Mouse (Mus musculus) hematopoietic stem cell, adult 5-6 weeks (primary cell): ENCODE measurements around the gene Atat1. TPM values are rescaled to one million over a fixed set of nuclear protein-coding genes. Genes with fewer than 3 reads are reported as not detected.
A peak's percentile ranks its signal among the peaks of the same experiment; 100 is the strongest.
"Not testable (repeated sequence)": the region's sequence is repeated elsewhere in the genome, so short reads cannot be mapped to it uniquely, and the experiment has no call there.

Experiments
- ATAC-seq, 2 experiments: fragments of 125-278 bp in 1 of 2; replicated peaks in 1 of 2; 2 replicates each; pipeline ENCODE4 v1.8.0; 2016 to 2017; ENCODE audit warnings: inconsistent platforms in 2 of 2, mild to moderate bottlenecking in 2 of 2, moderate number of reproducible peaks in 2 of 2, low read depth in 1 of 2, moderate TSS enrichment in 1 of 2; ENCODE audit not compliant: low FRiP score in 2 of 2, poor library complexity in 2 of 2, severe bottlenecking in 2 of 2, insufficient read depth in 1 of 2, low TSS enrichment in 1 of 2
- total RNA-seq: library from RNA; stranded (forward); fragments of 172-1452, 232-1000 nt; gene quantifications from 2 replicates; pipeline ENCODE4 v1.2.3, GENCODE M21; 2017

Gene Atat1
- total RNA-seq: 13.0 and 18.1 TPM in 2 replicates

DNA sequence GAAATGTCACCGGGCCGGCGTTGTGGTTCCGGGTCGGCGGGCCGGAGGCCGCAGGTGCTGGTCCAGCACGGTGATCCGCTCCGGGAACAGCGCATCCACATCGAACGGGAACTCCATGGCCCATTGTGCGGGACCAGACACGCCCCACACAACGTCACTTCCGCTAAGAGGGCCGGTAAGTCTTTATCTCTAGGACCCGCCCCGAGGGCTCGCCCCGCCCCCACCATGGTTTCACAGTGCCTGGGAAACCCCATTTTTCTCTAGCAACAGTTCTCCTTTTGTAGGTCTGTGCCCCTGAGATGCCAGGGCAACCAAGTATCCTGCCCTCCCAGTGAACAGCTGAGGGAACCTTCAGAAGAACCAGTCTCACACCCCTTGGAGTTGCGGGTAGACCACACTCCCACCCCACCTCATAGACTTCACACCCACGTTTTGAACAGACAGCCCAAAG, at the start of gene Atat1:
TSS of gene Atat1 (minus strand) at position 157 of the 451 bp plus-strand sequence.
- peak; percentile 84 to 91 for ATAC-seq

- ATAC-seq: no peak
These were observed 48.8 kb upstream of the Atat1 start for GRCm38 (mm10) chr17:35958533-35959223.

GRCm38 (mm10) chr17:35954665-35955064, 44.8 kb upstream of the Atat1 start:
- no peak for ATAC-seq

DNA sequence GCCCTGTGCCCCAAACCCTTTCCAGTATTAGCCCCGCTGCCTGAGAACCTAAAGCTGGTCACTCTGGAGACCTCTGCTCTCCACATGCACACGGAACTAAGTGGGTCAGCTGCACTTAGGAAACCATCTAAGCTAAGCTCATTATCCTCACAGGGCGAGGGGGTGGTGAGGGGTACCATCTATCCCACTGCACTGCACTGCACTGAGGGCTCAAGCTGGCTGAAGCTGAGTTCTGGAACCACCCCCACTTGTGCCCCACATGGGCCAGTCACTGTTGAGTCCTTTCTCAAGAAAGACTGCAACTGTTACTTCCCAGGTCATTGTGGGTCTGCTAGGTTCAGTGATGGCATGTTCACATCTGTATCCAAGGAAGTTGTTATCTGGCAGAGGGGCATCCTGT, 42.7 kb upstream of the Atat1 start:
- not testable (repeated sequence) for ATAC-seq

DNA sequence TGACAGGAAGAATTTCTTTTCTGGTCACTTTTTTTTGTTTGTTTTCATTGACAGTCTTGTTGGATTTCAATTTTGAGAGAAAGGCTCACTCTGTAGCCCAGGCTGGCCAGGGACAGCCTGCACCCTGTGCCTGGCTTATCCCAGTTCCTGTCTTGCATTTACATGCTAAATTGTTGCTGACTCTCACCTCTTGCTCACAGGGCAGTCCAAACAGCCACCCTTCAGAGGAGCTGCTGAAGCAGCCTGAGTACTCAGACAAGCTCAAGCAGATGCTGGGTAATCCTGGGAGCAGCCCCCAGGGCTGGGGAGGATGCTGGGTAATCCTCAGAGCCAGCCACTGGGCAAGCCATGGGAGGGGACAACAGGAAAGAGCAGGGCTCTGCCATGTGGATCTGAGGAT, 41.1 kb upstream of the Atat1 start:
- not testable (repeated sequence) for ATAC-seq

GRCm38 (mm10) chr17:35939941-35940340, 30.1 kb upstream of the Atat1 start:
- ATAC-seq: no peak

DNA sequence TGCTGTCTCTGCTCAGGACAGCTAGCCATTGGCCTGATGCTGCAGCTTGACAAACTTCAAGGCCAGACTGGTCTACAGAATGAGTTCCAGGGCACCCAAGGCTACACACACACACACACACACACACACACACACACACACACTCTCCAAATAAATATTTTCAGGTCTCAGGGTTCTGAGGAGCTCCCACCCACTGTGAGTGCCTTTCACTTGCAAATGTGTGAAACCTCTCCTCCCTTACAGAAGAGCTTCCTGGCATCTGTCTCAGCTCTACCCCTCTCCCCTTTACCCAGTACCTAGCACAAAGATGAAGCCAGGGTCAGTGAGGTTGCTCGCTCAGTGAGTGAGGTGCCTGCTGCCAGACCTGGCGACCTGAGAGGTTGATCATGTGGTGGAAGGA, 29.2 kb upstream of the Atat1 start:
- ATAC-seq: no peak

GRCm38 (mm10) chr17:35937700-35938348, 27.9 kb upstream of the Atat1 start:
- peak; percentile 59 to 92; a peak in 3 of 4 replicates for ATAC-seq

DNA sequence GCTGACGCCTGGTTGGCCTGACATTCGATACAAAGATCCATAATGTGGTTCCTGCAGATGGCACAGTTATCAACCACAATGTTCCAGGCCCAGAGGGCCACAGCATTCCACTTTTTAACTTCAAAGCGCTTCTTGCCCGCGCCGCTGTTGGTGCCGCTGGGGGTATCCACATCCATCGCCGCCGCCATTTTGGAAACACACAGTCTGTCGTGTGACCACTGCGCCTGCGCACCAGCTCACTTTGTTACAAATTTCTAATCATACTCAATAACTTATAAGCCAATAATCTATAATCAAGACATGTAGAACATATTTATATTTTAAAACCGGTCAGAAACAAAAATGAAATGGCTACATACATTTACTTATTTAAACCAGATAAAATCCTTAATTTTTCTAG, 25.9 kb upstream of the Atat1 start:
- ATAC-seq: peak; percentile 62 to 74; a peak in 2 of 4 replicates

GRCm38 (mm10) chr17:35932608-35933007, 22.7 kb upstream of the Atat1 start:
- ATAC-seq: no peak

- no peak for ATAC-seq
These were observed 20.8 kb upstream of the Atat1 start for GRCm38 (mm10) chr17:35930627-35931026.

- ATAC-seq: no peak
These were observed 19.7 kb upstream of the Atat1 start for GRCm38 (mm10) chr17:35929534-35929933.

DNA sequence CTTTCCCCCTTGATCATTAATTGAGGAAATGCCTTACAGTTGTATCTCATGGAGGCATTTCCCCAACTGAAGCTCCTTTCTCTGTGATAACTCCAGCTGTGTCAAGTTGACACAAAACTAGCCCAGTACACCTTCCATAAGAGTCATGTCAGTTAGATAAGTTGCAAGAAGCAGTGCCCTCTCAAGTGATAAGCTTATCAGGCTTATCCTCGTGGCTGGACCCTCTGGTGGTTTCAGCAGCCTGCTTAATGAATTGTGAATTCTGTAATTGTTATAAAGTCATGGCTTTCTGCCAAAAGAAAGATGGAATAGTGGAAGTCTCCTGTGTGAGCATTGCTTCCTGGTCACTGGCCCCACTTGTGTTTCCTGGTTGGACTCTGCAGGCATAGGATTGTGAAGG, 17.6 kb upstream of the Atat1 start:
- no peak for ATAC-seq

DNA sequence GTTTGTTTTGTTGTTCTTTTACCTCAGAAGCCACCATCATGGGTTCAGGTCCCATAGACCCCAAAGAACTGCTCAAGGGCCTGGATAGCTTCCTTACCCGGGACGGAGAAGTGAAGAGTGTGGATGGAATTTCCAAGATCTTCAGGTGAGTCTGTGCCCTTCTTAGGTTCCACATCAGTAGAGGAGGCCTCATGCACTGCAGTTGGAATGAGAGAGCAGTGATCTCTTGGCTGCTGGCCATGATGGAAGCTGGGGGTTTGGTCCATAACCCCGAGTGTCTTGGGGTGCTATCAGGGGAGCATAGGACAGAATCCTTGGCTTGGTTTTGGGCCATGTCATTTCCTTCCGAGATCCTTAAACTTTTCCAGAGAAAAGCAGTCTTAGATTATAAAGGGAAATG, 13.4 kb upstream of the Atat1 start:
- ATAC-seq: no peak

- ATAC-seq: no peak
These were observed 12.7 kb upstream of the Atat1 start for GRCm38 (mm10) chr17:35922566-35922965.

GRCm38 (mm10) chr17:35921710-35922109, 11.8 kb upstream of the Atat1 start:
- ATAC-seq: no peak

DNA sequence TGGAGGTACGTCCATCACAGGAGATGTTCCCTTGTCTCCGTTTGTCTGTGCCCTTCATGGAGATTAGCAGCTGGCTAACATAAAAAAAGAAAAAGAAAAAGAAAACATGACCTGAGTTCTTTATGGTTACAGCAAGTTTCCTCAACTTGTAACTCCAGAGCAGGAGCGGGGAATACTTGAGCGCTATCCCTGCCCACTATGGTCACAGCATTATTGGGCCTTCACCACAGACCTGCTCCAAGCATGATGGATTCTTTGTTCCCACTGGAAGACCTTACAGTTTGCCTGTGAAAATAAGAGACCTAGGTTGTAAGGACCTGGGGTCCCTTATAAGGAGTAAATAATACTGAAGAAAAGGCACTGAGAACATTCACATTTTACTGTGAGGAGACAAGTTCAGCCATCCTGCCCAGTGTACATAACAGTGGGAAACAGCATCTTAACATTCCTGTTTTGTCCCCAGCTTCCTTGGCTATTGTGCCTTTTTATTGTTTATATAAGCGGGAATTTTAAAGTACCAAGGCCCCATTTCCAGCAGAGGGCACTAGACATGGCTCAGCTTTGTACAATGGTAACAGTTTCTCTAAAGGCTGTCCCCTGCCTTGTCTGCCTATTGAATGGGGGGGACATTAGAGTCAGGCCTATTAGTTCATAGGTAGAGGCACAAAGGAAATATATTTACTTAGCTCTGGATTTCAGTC, 11.1 kb upstream of the Atat1 start:
- ATAC-seq: no peak

- ATAC-seq: no peak
These were observed 10.5 kb upstream of the Atat1 start for GRCm38 (mm10) chr17:35920384-35920783.
